ENCODE assay signal across 11 mouse cellular contexts in the genomic region with DNA sequence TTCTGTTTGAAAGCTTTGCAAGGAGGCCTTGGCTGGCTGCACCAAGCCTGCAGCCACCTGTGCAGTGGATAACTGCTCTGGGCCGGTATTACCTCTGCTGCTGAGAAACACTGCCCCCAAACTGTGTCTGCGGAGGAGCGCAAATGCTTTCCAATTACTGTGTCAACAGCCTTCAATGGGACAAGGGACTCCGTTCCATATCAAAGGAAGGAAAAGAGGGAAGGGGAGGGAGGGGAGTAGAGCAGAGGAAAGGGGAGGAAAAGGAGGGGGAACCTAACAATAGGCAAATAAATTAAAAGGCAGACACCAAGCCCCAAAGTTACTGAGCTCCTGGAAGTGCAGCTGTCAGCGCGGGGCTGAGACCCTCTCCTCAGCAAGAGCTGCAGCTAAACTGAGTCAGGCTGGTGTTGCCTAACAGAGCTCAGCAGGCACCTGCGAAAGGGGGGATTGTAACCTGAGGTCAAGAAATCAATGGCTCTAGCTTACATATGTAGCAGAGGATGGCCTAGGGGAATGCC. TPM values are rescaled to one million over a fixed set of nuclear protein-coding genes. Genes with fewer than 3 reads are reported as not detected.
A peak's percentile ranks its signal among the peaks of the same experiment; 100 is the strongest.
DNase-seq lines count a peak whose midpoint lies in the region; ATAC-seq lines count a peak whose summit lies in the region.
"Had no signal": no experiment of that assay in that cellular context is flagged by ENCODE, and none has a peak within 500 bp of the region (broad histone marks: within the 10 kb centered on the region; RNA-seq: fewer than 3 reads in every experiment).

No protein-coding gene starts in this region.

- H3K4me1 ChIP-seq in forebrain, embryonic 15.5 days, result peaks cover 15% of the 10 kb centered on the region
- H3K4me1 ChIP-seq in midbrain, embryonic 13.5 days (replicated peaks), result peaks cover 14% of the 10 kb centered on the region
- H3K4me1 ChIP-seq: intestine, embryonic 15.5 days had no signal

- H3K9me3 ChIP-seq in forebrain, embryonic 15.5 days, result no peaks in the 10 kb centered on the region
- no peaks in the 10 kb centered on the region for H3K9me3 ChIP-seq in midbrain, embryonic 13.5 days
- H3K9me3 ChIP-seq: intestine, embryonic 15.5 days; limb, embryonic 13.5 days had no signal

- H3K27ac ChIP-seq in forebrain, embryonic 15.5 days (replicated peaks), result no peak overlapping the region
- H3K27ac ChIP-seq in midbrain, embryonic 13.5 days, result no peak overlapping the region
- H3K27ac ChIP-seq: intestine, embryonic 15.5 days; limb, embryonic 13.5 days had no signal

- 2% methylated on average over 7 of the region's 7 CpGs for WGBS in forebrain, embryonic 15.5 days
- WGBS in midbrain, embryonic 13.5 days, result 2% methylated on average over 7 of the region's 7 CpGs

- no peak overlapping the region for H3K9ac ChIP-seq in forebrain, embryonic 15.5 days (replicated peaks)
- no peak overlapping the region for H3K9ac ChIP-seq in midbrain, embryonic 13.5 days (replicated peaks)
- H3K9ac ChIP-seq: intestine, embryonic 15.5 days; limb, embryonic 13.5 days had no signal

- no peaks in the 10 kb centered on the region for H3K36me3 ChIP-seq in forebrain, embryonic 15.5 days
- H3K36me3 ChIP-seq in midbrain, embryonic 13.5 days, result no peaks in the 10 kb centered on the region
- H3K36me3 ChIP-seq: intestine, embryonic 15.5 days; limb, embryonic 13.5 days had no signal

- 0 out of 2 replicates have a peak, but pooled peaks cover 2% of the 10 kb centered on the region for H3K27me3 ChIP-seq in forebrain, embryonic 15.5 days
- H3K27me3 ChIP-seq in midbrain, embryonic 13.5 days, result no peaks in the 10 kb centered on the region
- H3K27me3 ChIP-seq: intestine, embryonic 15.5 days had no signal

- ATAC-seq in forebrain, embryonic 15.5 days (replicated peaks), result peak; percentile 45; the same call in 1 of the 2 replicates
- ATAC-seq in midbrain, embryonic 13.5 days, result peak; percentile 83
- ATAC-seq: intestine, embryonic 15.5 days had no signal

- H3K4me3 ChIP-seq in forebrain, embryonic 15.5 days, result no peak overlapping the region
- H3K4me3 ChIP-seq in midbrain, embryonic 13.5 days (replicated peaks), result no peak overlapping the region
- H3K4me3 ChIP-seq: intestine, embryonic 15.5 days; limb, embryonic 13.5 days had no signal

- H3K4me2 ChIP-seq in forebrain, embryonic 15.5 days (replicated peaks), result 0 out of 2 replicates have a peak overlapping the region, but pooled peaks have one; percentile 7
- peak overlapping the region; percentile 24 for H3K4me2 ChIP-seq in midbrain, embryonic 13.5 days (replicated peaks)
- H3K4me2 ChIP-seq: intestine, embryonic 15.5 days; limb, embryonic 13.5 days had no signal

- DNase-seq in kidney, postnatal 14 days, result peak; percentile 11
- DNase-seq in kidney, adult 8-10 months, result no peak
- peak; percentile 36 for DNase-seq in embryo, embryonic 10 days (ENCODE audit: low spot score)
- no peak for DNase-seq in cerebellum, adult 8-10 months
- DNase-seq in thymus, postnatal 36 days, result no peak
- DNase-seq: lung, postnatal 36 days had no signal

RNA-seq across cellular contexts. Expression of gene Ttc29, which starts 54.9 kb away (rescaled TPM):
- 0.70 and 1.9 TPM in 2 replicates for polyA plus RNA-seq in forebrain, embryonic 15.5 days (2015; fragmentation: Nextera tagmentation; extraction: Ambion mirVana)
- 0.28 and 0.38 TPM in 2 replicates for polyA plus RNA-seq in midbrain, embryonic 13.5 days (2015; fragmentation: Nextera tagmentation; extraction: Ambion mirVana)
- polyA plus RNA-seq: intestine, embryonic 15.5 days; spleen, adult 2 months had no signal

Comparison
In these comparisons a context has a peak if more than half of its experiments do, and no peak if none do; other contexts are left out.
1. DNase-seq: peak in kidney, postnatal 14 days (single experiment) and embryo, embryonic 10 days (single experiment); none in kidney, adult 8-10 months (0 of 2), cerebellum, adult 8-10 months (single experiment) and thymus, postnatal 36 days (0 of 2).